Mouse (Mus musculus) adrenal gland, postnatal 4 days (tissue): ENCODE data around the gene Stmn1. TPM values are rescaled to one million over a fixed set of nuclear protein-coding genes. Genes with fewer than 3 reads are reported as not detected.
"Not testable (repeated sequence)": the region's sequence is repeated elsewhere in the genome, so short reads cannot be mapped to it uniquely, and the experiment has no call there.

Experiments
- DNase-seq, 2 experiments: peaks; one replicate each; pipeline ENCODE4 v3.0.0; 2021 to 2022; ENCODE audit warnings: low spot score in 2 of 2, mixed read lengths in 2 of 2
- total RNA-seq, 2 experiments: library from RNA; stranded (reverse); gene quantifications; 2 replicates each; pipeline ENCODE4 v1.2.3; 2021

Stmn1 gene
- total RNA-seq, 2 experiments from 2014 or later = 233 to 289 TPM

DNA sequence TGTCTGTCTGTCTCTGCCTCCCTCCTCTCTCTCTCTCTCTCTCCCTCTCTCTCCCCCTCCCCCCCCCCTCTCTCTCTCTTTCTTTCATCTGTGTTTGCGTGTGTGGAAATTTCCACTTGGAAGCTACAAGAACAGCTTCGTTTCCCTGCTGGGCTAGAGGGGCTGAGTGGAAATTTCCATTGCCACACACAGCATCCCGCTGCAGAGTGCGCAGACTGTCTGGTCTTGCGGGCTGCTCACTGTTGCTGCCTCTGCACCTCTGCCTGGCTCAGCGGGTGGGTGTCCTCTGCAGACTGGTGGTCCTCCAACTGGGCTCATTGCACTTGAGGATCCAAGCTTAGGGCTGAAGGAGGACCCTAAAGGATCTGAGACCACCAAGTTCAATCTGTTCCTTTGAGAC lies 15.6 kb downstream of the Stmn1 start:
- no peak for DNase-seq

DNA sequence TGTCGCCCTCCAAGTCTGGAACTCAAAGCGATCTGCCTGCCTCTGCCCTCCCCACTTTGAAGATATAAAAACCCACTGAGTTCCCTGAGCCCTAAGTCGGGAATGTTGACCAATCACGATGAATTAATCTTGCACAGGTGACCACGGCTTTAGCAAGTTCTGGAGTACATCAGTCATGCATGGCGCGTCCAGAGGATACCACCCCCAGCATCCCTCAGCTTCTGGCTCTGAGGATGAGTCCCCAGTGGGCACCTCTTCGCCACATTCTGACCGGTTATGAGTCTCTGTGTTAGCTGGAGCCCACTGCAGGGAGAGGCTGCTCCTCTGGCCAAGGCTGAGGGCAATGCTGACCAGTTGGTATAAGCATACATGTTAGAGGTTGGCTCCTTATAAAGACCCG lies 16.1 kb downstream of the Stmn1 start:
- no peak for DNase-seq

DNA sequence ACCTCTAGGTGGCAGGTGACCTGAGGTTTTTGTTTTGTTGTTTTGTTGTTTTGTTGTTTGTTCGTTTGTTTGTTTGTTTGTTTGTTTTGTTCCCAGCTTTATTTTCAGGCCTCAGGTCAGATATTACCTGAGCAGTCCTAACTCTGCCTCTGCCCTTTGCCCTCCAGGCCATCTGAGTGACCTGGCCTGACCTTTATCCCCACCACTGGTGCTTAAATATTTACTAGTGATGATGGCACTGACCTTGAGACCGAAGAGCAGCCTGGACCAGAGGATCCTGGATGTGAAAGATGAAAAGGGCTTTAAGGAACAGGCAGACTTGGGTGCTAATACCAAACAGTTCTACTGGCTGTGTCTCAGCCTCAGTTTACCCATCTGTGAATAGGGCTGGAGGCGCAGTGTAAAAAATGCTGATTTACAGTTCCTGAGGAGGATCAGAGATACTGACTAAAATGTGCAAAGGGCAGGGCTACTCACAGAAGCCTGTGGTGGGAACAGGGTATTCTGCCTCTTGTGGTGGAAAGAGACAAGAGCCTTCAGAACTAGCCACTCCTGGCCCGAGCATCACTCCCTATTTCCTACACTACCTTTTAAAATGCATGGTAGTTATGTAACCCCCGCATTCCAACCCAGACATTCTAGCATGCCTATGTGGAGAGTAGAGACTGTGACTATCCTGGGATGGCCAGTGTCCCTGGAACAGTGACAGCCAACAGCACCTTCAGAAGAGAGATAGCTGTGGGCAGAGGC lies 17.2 kb downstream of the Stmn1 start:
- DNase-seq = no peak

DNA sequence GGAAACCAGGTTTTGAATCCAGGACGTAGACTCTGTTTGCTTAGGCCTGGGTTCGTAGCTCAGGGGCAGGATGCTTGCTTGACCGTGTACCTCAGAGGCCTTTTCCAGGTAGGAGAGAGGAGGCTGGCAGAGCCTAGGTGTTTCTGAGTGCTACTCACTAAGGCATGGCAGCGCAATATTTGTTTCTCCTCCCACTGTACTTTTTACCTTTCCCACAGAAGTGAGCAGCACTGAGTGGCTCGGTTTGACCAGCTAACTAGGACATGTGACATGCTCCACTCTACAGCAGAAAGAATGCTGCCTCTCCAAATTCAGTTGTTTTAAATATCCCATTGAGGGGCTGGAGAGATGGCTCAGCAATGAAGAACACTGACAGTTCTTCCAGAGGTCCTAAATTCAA lies 20.1 kb downstream of the Stmn1 start:
- DNase-seq = no peak

DNA sequence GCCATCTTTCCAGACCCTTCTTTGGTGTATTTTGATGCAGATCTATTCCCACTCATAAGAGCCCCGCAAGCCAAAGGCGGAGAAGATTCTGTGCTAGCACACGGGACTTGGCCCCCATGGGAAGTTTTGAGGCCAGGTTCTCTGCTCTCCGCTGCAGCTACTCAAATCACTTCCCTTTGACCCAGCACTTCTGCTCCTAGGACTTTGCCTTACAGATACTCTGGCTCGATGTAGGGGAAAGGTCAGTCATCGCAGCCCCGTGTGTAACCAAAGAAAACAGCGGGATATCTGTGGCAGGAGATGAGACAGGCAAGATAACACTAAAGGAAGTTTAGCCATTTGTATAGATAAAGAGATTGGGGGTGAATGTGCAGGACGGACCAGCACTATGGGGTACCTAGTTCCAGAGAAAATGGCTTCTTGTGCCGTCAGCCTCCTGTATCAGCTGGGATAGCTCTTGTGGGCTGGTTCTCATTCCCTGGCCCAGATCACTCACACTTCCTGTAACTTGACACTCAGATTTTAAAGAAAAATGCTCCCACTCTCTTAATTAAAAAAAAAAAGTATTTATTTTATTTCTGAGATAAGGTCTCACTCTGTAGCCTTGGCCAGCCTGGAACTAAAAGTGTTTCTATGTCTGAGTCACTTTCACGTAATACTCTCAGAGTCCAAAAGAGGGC lies 22.0 kb downstream of the Stmn1 start:
- DNase-seq = no peak

DNA sequence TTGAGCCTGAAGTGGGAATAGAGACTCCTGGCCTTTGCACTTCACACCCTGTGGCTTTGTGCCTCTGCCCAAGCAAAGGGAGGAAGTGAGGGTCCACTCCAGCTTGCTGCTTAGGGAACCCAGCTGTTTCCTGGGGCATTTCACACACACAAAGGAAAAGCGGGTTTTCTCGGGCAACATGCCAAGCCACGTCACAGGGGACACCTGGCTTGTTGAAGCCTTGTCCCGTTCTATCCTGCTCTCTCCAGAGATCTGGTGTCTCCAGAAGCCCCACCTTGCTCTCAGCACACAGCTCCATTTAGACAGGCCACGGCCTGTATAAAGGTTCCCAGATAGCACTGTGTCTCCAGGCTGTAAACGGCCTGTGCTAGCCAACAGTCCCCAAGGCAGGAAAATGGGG lies 23.6 kb downstream of the Stmn1 start:
- DNase-seq = no peak

GRCm38 (mm10) chr4:134494161-134494560 lies 26.0 kb downstream of the Stmn1 start:
- not testable (repeated sequence) for DNase-seq

DNA sequence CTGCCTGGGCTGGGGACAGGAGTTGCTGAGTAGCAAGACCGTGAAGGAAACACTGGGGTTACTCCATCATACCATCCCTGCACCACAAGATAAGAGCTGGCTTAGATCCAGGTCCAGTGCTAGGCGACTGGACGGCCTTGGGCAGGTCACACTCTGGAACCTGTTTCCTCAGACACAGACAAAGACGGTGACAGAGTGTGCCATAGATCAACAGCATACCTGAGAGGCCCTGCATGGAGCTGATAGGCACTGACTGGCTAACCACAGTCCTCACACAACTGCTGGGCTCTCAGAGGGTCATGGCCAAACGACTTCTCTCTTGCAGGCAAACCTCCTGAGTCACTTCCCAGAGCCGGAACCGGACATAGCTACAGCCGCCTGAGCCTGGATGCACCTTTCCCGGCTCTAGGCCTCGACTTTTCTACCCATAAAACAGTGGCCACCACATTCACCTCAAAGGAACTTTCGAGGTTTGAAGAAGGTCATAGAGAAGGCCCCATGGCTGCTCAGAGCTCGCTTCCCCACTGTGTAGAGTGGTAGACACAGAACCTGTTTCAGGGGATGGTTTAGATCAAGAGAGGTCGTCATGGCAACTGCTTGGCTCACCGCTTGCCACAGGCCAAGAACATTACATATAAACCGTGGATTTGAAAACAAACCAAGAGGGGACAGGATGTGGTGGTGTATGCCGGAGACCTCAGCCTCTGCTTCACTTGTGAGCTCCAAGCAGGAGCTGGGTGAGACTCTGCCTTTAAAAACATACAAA lies 26.8 kb downstream of the Stmn1 start:
- DNase-seq = no peak

GRCm38 (mm10) chr4:134495546-134495923 lies 27.4 kb downstream of the Stmn1 start:
- no peak for DNase-seq

DNA sequence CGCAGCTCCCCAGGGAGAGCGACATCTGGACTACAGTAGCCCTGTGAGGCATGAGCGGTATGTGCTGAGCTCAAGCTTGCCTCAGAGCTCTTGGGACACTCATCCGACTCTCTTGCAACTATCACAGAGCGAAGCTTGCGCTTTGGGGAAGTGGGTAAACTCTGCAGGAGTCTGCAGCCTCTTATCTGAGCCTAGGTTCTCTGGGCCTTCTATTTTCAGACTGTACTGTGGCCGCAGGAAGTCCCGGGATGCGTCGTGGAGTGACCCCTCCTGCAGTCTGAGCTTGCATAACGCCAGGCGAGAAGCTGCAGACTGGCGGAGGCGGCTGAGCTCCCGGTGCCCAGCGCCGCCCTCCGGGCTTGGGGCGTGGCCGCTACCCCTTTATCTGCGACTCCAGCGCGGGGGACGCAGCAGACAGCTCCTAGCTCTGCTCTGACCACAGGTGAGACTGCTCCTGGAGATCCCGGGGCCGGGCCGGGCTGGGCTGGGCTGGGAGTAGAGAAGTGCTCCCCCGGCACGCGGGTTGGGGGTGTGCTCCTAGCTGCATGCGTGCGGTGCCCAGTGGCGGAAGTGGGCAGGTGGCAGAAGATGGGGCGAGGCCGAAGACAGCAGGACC lies 28.6 kb downstream of the Stmn1 start, which contains the start of gene Paqr7:
TSS of gene Paqr7 (plus strand) at position 103 of the 616 bp plus-strand sequence.
- peak; percentile 57 to 70 for DNase-seq

GRCm38 (mm10) chr4:134497223-134497622 lies 29.1 kb downstream of the Stmn1 start:
- no peak for DNase-seq

DNA sequence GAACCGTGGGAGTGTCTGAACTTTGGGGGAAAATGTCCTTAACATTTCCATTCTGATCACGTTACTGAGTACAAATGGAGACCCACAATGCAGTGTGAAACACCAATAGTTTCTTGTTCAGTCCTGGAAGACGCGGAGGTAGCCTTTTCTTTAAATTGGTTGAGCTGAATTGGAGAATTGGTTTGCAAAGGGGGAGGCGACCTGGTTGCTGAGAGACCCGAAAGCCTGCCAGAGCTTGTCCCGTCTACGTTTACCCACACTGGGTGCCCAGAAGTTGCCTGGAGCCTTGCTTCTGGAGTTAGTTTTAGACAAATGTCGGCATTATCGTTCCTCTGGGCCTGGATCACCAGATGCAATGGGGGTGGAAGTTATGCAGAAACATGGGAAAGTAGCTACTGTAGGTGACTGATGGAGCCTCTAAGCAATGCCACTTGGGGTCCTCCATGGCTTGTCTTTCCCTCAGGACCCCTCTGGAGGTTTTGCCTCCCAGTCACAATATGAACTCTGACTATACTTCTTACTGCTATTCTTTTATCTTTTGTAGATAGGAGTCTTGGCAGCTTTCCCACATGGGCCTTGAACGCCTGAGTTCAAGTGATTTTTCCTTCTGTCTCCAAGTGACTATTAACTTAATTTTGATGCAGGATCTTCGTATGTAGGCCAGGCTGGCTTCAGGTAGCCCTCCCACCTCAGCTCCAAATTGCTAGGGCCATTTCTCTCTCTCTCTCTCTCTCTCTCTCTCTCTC lies 30.0 kb downstream of the Stmn1 start:
- no peak for DNase-seq

DNA sequence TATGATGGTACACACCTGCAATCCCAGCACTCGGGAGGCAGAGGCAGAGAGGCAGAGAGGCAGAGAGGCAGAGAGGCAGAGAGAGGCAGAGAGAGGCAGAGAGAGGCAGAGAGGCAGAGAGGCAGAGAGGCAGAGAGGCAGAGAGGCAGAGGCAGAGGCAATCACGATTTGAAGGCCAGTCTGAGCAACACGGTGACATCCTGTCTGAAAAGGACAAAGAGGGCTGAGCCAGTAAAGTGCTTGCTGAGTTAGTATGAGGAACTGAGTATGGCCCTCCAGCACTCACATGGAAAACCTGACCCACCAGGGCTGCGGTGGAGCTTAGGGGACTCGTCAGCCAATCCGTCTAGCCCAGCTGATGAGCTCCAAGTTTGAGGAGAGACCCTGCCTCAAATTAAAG lies 30.9 kb downstream of the Stmn1 start:
- not testable (repeated sequence) for DNase-seq

DNA sequence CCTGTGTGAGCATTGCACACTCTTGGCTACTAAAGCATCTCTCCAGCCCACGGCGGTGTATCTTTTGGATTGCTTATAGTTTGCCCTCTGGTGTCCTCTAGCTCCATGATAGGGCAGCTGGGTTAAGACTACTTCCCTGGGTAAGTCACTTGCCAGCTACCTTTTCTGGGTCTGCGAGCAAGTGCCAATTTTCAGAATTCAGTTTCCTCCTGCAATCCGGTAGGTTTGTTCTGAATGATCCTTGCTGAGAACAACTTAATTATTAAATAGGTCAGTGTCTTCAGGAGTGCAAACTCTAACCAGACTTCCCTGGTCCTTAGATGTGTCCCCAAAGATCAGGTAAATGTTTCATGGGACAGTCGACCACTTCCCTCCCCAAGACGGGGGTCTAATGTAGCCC lies 33.0 kb downstream of the Stmn1 start:
- DNase-seq = no peak

DNA sequence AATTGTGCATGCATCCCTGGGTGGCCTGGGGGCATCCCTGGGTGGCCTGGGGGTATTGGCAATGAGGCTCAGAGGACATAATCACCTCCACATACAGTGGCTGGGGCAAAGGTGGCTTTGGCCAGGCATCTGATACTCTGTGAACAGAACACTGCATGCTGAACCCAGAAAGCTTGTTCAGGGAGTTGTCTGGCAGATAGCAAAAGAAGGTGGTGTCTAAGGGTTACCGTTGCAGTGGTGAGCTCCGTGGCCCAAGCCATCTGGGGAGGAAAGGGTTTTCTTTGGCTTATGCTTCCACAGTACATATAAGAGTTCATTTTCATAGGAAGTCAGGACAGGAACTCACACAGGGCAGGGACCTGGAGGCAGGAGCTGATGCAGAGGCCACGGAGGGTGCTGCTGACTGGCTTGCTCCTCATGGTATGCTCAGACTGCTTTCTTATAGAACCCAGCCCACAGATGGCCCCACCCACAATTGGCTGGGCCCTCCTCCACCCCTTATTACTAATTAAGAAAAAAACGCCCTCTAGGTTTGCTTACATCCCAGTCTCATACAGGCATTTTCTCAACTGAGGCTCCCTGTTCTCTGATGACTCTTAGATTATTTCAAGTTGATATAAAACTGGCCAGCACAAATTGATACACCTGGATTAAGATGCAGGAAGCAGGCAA lies 35.7 kb downstream of the Stmn1 start:
- DNase-seq = no peak

GRCm38 (mm10) chr4:134505303-134505789 lies 37.2 kb downstream of the Stmn1 start:
- no peak for DNase-seq

GRCm38 (mm10) chr4:134505966-134506594 lies 38.0 kb downstream of the Stmn1 start:
- no peak for DNase-seq

DNA sequence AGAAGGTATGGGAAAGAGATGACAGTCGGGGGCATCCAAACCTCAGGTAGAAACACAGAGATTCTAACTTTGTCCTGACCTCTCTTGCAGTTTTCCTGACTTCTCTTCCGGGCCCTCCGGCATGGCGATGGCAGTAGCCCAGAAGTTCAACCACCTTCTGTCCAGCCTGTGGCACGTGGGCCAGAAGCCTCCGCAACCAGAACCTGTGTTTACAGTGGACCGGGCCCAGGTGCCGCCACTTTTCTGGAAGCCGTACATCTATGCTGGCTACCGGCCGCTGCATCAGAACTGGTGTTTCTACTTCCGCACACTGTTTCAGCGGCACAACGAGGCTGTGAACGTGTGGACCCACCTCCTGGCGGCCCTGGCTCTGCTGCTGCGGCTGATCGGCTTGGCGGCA lies 38.6 kb downstream of the Stmn1 start:
- no peak for DNase-seq

- DNase-seq = no peak
These were observed 42.3 kb downstream of the Stmn1 start for GRCm38 (mm10) chr4:134510396-134510795.
